Mouse (Mus musculus): Measurements from ENCODE around the gene Eral1.
A peak's percentile ranks its signal among the peaks of the same experiment; 100 is the strongest.
"Not testable (repeated sequence)": the region's sequence is repeated elsewhere in the genome, so short reads cannot be mapped to it uniquely, and the experiment has no call there.

Gene Eral1

DNA sequence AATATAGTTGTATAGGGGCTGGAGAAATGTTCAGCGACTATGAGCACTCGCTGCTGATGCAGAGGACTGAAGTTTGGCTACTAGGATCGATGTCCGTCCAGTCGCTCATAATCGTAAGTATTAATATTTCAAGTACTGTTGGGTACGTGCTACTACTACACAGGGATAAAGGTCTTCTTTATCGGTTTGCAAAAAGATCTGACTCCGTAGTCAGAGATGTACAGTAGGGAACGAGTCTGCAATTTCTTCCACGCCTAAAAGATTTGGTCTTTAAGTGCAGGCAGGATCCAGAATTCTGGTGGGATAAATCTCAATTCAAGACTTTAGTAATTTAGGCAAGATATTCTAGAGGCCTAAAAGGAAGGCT, 13.9 kb upstream of the Eral1 start:
- ATAC-seq (ENCODE audit: insufficient number of reproducible peaks, low FRiP score, low TSS enrichment): no peak

GRCm38 (mm10) chr11:78087756-78088281, 7.6 kb upstream of the Eral1 start:
- no peak for ATAC-seq (ENCODE audit: insufficient number of reproducible peaks, low FRiP score, low TSS enrichment)

- ATAC-seq (ENCODE audit: insufficient number of reproducible peaks, low FRiP score, low TSS enrichment): no peak
Measured at GRCm38 (mm10) chr11:78086925-78087479, 6.8 kb upstream of the Eral1 start.

- no peak for ATAC-seq (ENCODE audit: insufficient number of reproducible peaks, low FRiP score, low TSS enrichment)
Measured at GRCm38 (mm10) chr11:78083595-78083994, 3.4 kb upstream of the Eral1 start.

- no peak for ATAC-seq (ENCODE audit: insufficient number of reproducible peaks, low FRiP score, low TSS enrichment)
Measured at GRCm38 (mm10) chr11:78074666-78075065, 5.5 kb downstream of the Eral1 start.

- no peak for ATAC-seq (ENCODE audit: insufficient number of reproducible peaks, low FRiP score, low TSS enrichment)
Measured at GRCm38 (mm10) chr11:78074277-78074652, 5.9 kb downstream of the Eral1 start.

GRCm38 (mm10) chr11:78073577-78074276, 6.5 kb downstream of the Eral1 start:
- no peak for ATAC-seq (ENCODE audit: insufficient number of reproducible peaks, low FRiP score, low TSS enrichment)

- ATAC-seq (ENCODE audit: insufficient number of reproducible peaks, low FRiP score, low TSS enrichment): no peak
Measured at GRCm38 (mm10) chr11:78072425-78073130, 7.6 kb downstream of the Eral1 start.

DNA sequence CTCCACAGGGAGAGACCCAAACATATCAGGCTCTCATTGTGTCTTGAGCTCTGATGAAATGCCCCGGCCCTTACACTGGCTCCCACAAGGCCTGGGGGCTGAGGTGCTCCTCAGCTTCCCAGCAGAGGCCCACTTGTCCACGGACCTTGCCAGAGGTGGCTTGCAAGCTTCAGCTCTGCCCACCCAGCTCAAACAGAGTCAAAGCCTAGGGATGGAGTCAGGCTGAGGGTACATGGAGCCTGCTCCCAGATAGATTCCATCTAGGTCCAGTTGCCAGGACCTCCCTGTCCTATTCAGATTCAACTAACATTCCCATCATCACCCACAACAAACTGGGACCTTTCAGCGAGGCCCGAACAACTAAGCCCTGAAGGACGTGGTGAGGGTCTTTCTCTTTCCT, 8.2 kb downstream of the Eral1 start:
- ATAC-seq (ENCODE audit: insufficient number of reproducible peaks, low FRiP score, low TSS enrichment): no peak

DNA sequence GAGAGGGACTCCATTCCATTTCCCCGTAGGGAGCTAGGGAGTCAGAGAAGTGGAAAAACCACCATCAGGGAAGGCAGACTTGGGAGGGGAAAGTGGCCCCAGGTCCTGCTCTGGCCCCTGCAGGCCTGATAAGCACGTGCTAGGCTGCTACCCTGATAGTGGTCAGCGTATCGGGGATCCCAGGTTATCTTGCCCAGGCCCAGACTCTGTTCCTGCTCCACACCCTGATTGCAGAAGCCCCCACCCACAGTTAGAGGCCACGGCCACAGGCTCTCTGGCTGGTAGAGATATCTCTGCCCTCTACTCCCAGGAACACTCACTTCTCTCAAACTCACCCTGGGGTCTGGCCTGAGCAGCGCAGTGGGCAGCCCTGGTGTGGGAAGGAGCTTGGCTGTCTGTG, 10.5 kb downstream of the Eral1 start:
- ATAC-seq (ENCODE audit: insufficient number of reproducible peaks, low FRiP score, low TSS enrichment): no peak

- ATAC-seq (ENCODE audit: insufficient number of reproducible peaks, low FRiP score, low TSS enrichment): no peak
Measured at GRCm38 (mm10) chr11:78069130-78069529, 11.1 kb downstream of the Eral1 start.

GRCm38 (mm10) chr11:78067566-78067965, 12.6 kb downstream of the Eral1 start:
- no peak for ATAC-seq (ENCODE audit: insufficient number of reproducible peaks, low FRiP score, low TSS enrichment)

DNA sequence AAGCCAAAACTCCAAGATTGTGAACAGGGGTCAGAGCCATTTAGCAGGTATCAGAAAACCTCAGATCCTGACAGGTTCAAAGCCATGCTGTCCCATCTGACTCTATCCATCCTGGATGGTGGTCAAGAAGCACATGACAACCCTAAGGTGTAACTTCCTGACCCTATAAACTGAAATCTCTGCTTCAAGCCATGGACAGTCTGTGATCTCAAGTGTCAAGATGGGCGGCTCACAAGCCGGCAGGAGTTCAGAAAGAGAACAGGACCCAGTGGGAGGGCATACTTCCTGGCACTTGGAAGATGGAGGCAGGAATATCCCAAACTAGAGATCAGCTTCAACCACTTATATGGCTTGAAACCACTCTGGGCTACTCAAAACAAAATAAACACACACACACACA, 13.5 kb downstream of the Eral1 start:
- no peak for ATAC-seq (ENCODE audit: insufficient number of reproducible peaks, low FRiP score, low TSS enrichment)

DNA sequence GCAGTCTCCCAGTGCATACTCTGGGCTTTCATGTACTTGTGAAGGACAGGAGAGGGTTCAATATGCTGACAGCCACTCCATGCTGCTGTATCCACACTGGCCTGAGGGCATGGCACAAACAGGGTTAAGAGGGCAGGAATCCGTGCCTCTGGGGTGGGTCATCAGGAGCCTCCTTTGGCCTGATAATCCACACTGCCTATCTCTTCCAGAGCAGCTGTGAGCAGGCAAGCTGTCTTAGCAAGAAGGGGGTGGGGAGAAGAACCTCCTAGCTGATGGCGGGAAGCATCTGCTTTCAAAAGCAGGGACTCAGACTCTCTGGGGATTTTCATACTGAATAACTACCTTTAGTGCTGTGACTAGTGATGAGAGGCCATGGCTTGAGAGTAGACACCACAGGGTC, 14.3 kb downstream of the Eral1 start:
- ATAC-seq (ENCODE audit: insufficient number of reproducible peaks, low FRiP score, low TSS enrichment): no peak

DNA sequence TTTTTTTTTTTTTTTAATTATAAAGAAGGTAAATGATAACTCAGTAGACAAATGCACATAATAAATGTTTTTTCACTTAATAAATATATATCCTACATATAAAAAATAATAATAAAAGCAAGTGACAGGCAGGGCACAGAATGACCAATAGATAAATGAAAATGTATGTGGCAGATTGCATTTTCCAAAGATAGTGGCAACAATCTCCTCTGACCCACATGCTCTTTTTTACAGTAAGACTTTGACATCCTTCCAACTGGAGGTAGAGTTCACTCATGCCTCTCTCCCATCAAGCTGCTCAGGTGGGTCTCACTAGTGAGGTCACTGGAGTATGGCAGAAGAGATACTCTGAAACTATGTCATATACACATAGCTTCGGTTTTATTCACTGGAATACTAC, 17.6 kb downstream of the Eral1 start:
- no peak for ATAC-seq (ENCODE audit: insufficient number of reproducible peaks, low FRiP score, low TSS enrichment)

DNA sequence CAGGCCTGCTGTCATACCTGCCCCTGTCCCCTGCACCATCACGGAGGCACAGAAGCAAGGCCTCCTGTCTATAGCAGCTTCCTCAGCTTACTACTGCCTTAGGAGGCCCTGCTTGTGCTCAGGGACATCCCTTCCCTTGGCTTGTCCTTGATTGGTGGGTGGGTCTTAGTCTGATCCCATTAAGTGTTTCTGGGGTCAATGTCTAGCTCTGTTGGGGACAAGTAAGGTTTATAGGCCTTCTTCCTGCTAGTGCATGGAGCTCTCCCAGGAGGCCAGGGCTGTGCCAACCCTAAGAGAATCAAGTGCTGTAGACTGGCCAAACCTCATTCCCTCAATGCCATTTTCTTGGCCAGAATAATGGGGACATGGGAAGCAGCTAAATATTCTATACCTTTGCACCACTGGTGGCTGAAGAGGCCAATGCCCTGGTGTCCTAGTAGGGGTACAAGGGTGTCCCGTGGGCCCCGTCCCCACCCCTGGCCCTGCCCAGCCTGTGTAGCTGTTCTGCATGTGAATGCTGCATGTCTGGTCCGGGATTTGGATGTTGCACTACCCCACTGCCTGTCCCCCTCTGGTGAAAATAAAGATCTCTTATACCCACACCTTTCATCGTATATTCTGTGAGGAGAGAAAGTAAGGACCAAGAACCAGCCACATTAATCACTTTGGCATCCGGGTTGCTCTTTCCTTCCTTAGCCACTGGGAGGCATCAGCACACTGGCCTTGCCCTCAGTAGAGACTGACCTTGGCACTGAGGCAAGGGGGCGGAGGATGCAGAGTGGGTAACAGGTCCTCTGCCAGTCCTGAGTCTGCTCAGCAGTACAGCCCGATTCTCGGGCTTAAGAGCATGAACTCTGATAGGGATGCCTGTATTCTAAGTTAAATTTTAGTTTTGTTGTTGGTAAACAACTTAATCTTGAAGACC, 20.1 kb downstream of the Eral1 start:
- ATAC-seq (ENCODE audit: insufficient number of reproducible peaks, low FRiP score, low TSS enrichment): no peak

- ATAC-seq (ENCODE audit: insufficient number of reproducible peaks, low FRiP score, low TSS enrichment): no peak
Measured at GRCm38 (mm10) chr11:78056946-78057345, 23.2 kb downstream of the Eral1 start.

DNA sequence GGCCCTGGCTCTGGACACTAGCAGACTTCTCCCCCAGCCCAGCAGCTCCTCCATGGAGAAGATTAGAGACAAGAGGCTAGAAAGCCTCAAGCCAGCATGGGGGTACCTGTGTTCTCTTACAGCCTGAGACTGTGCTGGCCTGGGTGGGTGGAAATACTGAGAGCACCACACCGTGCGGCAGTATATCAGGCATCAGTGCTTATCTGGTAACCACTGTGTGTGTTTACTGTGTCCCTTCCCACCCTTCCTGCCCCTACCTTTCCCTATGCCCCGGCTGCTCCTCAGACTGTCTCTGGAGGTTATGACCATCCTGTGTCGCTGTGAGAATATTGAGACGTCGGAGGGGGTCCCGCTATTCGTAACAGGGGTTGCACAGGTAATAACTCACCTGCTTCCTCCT, 27.1 kb downstream of the Eral1 start:
- no peak for ATAC-seq (ENCODE audit: insufficient number of reproducible peaks, low FRiP score, low TSS enrichment)

GRCm38 (mm10) chr11:78048637-78049036, 31.5 kb downstream of the Eral1 start:
- ATAC-seq (ENCODE audit: insufficient number of reproducible peaks, low FRiP score, low TSS enrichment): not testable (repeated sequence)

DNA sequence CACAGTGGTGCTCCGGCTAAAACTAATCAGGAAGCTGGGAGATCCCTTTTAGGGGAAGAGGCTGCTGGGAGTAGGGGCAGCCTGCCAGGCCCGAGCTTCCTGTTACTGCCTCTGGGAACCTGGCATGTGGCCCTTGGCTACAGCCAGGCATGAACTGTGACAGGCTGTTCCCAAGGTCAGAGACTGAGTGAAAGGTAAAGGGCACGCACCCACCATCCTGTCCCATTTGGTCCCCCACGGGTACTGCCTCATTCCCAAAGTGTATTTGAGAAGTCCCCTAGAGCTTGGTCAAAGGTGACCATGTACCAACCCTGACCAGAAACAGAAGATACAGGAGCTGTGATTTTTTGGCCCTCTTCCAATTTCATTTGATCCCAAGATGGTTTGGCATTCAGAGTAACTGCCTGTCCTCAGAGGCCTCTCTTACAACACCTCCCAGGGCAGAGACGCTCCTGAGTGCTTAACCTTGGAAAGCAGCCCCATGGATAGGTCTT, 35.4 kb downstream of the Eral1 start:
- peak; percentile 80 for ATAC-seq (ENCODE audit: insufficient number of reproducible peaks, low FRiP score, low TSS enrichment)

Measured in cerebellum, adult (tissue).